Mouse (Mus musculus) brain, embryonic 14.5 days (tissue): ENCODE measurements at regions not wholly inside any gene's neighbourhood (a gene's known extent, or its start where the extent isn't known, plus 50 kb on each side); places are given as distances from the start of the nearest gene placed in this dataset.

ENCODE experiments used
- CTCF ChIP-seq: fragments of 200-500 bp; IDR thresholded peaks from 2 replicates; pipeline ENCODE4 v1.5.1; 2012; ENCODE audit warnings: inconsistent platforms, mild to moderate bottlenecking, moderate library complexity, borderline replicate concordance; ENCODE audit not compliant: insufficient read depth, insufficient read length; ENCODE audit errors: extremely low read depth
- POLR2A ChIP-seq: fragments of 200-500 bp; IDR thresholded peaks from 2 replicates; pipeline ENCODE4 v1.6.1; 2012; ENCODE audit warnings: mild to moderate bottlenecking, inconsistent platforms, borderline replicate concordance; ENCODE audit not compliant: poor library complexity, insufficient read depth, insufficient read length, severe bottlenecking; ENCODE audit errors: extremely low read depth

DNA sequence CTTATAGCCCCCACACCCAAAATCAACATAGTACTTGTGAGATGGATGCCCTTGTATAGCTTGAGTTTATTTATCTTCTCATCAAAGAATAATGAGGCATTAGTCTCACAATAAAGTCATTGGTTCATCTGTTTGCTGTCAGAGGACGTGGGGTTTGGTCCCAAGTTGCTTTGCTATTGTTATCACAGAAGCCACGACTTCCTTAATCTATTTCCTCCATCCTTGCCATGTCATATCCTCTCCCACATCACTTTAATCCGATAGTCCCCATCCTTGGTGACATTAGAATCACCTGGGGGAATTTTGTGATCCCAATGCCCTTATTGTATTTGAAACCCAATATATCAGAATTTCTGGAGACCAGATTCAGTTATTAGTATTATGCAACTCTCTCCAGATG lies 246.8 kb downstream of the Kcnj2 start:
- no peak for TF ChIP-seq CTCF
- TF ChIP-seq POLR2A, result no peak
